Mouse (Mus musculus) layer of hippocampus, adult 2 months (tissue): ENCODE results near the gene Megf8. TPM values are rescaled to one million over a fixed set of nuclear protein-coding genes. Genes with fewer than 3 reads are reported as not detected.

ENCODE experiments used
- DNase-seq, 2 experiments: peaks; one replicate each; pipeline ENCODE4 v3.0.0; 2022; ENCODE audit warnings: low spot score in 2 of 2
- H3K27ac ChIP-seq: fragments of 200-600 bp; 2 replicates; pipeline ENCODE4 v1.8.1; 2022
- H3K4me3 ChIP-seq: fragments of 200-600 bp; 2 replicates; pipeline ENCODE4 v1.8.1; 2022; ENCODE audit warnings: mild to moderate bottlenecking
- CTCF ChIP-seq: fragments of 200-600 bp; conservative IDR thresholded peaks from 2 replicates; pipeline ENCODE4 v1.8.1; 2022; ENCODE audit warnings: antibody characterized with exemption, mild to moderate bottlenecking, moderate library complexity
- total RNA-seq, 2 experiments: library from RNA; stranded (reverse); gene quantifications; 2 replicates each; pipeline ENCODE4 v1.2.3; 2021

Gene Megf8
- total RNA-seq, 2 experiments from 2014 or later: 96.9 to 100 TPM

DNA sequence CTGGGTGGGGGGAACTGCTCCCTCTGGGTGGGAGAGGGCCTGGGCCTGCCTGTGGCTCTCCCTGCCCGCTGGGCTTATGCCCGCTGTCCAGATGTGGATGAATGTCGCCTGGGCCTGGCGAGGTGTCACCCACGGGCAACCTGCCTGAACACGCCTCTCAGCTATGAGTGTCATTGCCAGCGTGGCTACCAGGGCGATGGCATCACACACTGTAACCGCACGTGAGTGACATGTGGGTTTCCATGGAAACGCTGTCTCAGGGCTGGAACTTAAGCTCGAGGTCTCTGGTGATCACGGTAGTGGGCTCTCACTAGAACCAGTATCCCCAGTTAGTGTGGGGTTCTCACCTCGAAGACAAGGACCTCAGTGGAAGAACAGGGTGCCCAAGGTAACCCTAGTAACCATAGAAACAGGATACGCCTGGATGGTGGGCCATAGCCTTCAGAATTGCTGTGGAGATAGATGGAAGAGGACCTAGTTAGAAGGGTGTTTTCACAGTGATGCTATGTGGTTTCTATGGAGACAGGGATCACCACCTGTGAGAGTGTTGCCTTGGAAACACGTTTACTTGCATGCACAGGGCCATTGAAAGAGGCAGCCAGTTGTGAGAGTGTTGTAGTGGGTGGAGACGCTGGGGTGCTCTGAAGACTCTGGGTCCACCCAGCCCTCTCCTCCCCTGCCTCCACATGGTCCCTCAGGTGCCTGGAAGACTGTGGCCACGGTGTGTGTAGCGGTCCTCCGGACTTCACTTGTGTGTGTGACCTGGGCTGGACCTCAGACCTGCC is 24.2 kb downstream of the Megf8 start:
- no peak for TF ChIP-seq CTCF
- peak overlapping the region; percentile 48; the same call in 1 of the 2 replicates for H3K27ac ChIP-seq
- no peak overlapping the region for H3K4me3 ChIP-seq
- DNase-seq: peak in 1 of 2 experiments; percentile 64

DNA sequence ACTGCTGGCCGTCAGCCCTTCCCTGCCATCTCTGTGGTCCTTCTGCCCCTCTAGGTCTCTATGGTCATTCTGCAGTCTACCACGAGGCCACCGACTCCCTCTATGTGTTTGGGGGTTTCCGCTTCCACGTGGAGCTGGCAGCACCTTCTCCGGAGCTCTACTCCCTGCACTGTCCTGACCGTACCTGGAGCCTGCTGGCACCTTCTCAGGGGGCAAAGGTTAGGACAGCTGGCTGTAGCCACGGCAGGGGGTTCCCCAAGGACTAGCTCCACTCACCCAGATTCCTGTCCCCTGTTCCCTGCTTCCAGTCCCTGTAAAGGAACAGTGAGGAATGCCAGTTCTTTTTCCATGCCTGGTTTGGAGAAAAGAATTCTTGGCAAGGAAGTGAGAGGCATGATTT is 31.9 kb downstream of the Megf8 start:
- H3K4me3 ChIP-seq: no peak overlapping the region
- TF ChIP-seq CTCF: no peak
- no peak for DNase-seq
- H3K27ac ChIP-seq: no peak overlapping the region

DNA sequence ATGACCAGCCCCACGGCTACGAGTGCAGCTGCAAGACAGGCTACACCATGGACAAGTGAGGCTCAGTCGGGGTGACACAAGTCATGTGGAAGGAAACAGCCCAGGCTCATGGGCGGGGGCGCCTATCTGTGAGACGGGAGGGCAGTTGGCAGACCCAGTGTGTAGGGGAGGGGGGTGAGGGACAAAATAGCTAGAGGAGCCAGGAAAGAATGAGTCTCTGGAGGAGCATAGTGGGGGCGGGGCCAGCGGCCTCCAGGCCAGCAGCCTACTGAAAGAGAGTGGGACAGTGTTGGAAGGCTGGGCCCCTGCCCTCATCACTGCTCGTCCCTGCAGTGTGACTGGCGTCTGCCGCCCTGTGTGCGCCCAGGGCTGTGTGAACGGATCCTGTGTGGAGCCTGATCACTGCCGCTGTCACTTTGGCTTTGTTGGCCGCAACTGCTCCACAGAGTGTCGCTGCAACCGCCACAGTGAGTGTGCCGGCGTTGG is 41.8 kb downstream of the Megf8 start:
- TF ChIP-seq CTCF: peak; percentile 46
- no peak for DNase-seq
- Histone ChIP-seq H3K27ac (no peak overlapping the region), H3K4me3 (no peak overlapping the region)

DNA sequence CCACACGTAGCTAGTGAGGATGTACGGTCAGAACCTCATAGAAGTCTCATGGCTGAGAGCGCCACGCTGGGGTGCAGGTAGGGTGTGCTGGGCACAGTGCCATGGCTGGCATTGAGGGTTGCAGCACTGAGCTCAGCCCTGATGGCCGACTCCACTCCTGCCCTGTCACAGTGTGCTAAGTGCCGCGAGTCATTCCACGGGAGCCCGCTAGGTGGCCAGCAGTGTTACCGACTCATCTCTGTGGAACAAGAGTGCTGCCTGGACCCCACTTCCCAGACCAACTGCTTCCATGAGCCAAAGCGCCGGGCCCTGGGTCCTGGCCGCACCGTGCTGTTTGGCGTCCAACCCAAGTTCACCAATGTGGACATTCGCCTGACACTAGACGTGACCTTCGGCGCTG is 46.2 kb downstream of the Megf8 start:
- H3K4me3 ChIP-seq: no peak overlapping the region
- no peak for DNase-seq
- TF ChIP-seq CTCF: peak; percentile 68
- no peak overlapping the region for H3K27ac ChIP-seq

DNA sequence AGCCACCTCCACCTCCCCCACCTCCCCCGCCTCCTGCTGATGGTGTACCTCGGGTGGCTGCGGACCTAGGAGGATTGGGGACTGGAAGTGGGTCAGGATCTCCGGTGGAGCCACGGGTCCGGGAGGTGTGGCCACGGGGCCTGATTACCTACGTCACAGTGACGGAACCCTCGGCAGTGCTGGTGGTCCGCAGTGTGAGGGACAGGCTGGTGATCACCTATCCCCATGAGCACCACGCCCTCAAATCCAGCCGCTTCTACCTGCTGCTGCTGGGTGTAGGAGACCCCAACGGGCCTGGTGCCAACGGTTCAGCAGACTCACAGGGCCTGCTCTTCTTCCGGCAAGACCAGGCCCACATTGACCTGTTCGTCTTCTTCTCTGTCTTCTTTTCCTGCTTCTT is 46.7 kb downstream of the Megf8 start:
- no peak overlapping the region for H3K4me3 ChIP-seq
- TF ChIP-seq CTCF: no peak

DNA sequence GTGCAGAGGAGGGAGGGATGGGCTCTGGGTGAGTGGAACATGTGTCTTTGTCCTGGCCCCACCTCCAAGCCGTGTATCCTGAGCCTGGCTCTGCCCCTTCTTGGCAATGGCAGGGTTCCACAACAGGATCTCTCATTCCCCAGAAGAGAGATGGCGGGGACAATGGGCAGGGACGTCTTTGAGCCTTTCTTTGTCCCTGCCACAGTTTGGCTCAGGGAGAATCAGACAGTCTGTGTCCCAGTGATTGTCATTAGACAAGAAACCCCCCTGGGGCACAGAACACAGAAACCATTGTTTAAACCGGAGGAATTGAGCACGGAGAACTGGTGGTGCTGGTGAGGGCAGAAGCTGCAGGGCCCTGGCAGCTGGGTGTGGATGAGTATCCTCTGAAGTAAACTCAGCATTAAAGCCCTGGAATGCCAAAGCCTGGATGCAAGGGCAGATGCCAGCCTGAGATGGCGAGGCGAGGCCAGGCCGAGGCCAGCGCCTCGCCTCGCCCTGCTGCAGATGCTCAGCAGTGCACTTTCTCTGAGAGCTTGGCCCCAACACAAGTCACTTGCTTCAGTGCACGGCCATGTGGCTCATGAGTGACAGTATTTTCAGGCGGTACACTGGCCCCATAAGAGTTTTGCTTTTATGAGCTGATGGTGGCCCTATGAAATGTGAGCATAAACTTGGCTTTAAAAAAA is 49.1 kb downstream of the Megf8 start:
- Histone ChIP-seq H3K27ac (no peak overlapping the region), H3K4me3 (no peak overlapping the region)
- no peak for DNase-seq
- TF ChIP-seq CTCF: no peak

More for the DNA sequence above, 46.7 kb downstream of the Megf8 start:
- no peak overlapping the region for H3K27ac ChIP-seq
- no peak for DNase-seq

DNA sequence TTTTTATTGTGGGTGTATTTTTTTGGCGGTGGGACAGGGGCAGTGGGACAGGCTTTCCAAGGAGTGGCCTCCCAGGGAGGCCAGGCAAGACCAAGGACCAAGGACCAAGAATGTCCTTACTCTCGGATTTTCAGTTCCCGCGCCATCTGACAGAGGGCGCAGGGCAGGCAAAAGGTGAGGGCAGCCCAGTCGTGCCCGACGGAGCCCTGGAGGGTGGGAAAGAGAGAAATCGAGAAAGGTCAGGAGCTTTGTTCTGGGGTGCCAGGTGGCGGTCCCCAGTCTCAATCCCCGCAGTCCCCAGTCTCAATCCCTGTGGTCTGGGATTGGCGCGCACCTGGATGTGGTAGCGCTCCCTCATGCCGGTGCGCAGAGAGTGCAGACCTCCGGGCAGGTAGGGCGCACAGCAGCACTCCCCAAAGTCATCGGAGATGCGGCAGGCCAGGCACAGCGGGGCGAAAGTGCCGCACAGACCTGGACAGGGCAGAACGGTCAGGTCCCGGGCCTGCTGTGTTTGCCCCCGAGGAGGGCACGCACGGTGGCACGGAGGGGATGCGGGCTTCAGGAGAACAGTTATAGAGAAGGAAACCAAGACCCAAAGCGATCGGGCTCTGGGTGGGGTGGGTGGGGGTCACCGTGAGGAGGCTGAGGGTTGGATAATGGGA is 50.8 kb downstream of the Megf8 start:
- DNase-seq: no peak
- no peak overlapping the region for H3K27ac ChIP-seq
- TF ChIP-seq CTCF: peak; percentile 65
- no peak overlapping the region for H3K4me3 ChIP-seq

DNA sequence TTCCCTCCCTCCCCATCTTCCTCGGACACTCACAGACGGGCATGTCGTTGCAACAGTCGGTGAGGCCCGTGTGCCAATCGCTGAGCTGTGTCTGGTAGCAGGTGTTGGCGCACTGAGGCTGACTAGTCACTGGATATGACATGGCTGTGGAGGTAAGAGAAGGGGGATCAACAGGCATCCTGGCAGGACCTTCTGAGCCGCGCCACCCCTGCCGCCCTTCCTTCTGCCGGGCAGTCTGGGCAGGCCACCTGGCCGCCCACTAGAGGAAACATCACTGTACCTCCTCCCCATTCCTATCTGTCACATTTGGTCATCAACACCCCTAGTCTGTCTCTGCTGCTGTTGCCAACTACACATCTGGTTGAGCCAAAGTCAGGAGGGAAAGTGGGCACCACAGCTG is 51.4 kb downstream of the Megf8 start:
- TF ChIP-seq CTCF: no peak
- no peak overlapping the region for H3K4me3 ChIP-seq
- no peak overlapping the region for H3K27ac ChIP-seq
- DNase-seq: no peak

DNA sequence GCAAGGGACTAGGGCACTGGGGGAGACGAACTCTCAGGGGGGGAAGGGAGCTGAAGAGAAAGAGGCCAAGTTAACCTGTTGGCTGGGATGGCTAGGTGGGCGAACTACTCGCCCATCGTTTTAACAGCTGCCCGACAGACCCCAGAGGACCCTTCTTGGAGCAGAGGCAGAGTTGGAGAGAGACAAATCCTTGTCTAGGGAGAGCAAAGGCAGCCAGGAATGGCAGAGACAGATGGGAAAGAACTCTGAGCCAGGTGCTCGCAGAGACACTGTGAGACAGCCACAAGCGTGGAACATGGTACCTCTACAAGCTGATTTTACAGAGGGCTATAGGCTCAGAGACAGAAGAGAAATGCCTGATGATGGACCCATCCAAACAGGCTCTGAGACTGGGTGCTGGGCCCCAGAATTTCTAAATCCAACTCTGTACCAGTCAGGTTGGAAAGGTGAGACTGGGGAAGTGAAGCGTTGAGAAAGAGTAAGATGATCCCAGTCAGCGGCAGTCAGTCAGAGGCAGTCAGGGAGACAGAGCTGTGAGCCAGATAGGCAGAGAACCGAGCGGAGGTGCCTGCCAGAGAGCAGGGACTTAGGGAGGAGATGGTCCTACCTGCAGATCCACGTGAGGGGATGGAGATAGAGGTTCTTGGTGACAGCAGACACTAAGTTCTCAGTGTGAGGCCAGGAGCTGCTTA is 52.2 kb downstream of the Megf8 start, which contains the start of gene Cnfn:
Gene Cnfn (minus strand): TSS at position 667 of the 692 bp plus-strand sequence.
- no peak for DNase-seq
- TF ChIP-seq CTCF: no peak
- no peak within 1 kb of the TSS for H3K4me3 ChIP-seq
- no peak within 1 kb of the TSS for H3K27ac ChIP-seq

DNA sequence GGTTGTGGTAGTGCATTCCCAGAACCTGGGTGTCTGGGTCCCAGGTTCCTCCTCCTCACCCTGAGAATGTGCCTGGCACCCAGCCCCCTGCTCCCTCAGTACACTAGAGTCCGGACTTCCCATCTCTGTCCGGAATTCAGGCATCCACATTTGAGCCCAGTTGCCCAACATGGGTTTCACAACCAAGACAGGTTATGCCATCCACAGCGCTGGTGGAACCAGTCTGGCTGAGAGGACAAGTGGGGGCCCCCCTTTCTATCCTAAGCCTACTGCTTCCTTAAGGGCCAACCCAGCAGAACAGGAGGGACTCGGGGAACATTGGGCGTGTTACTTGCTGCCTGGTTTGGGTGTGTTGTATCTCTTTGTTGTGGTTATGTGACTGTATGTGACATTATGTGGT is 55.5 kb downstream of the Megf8 start:
- TF ChIP-seq CTCF: no peak
- Histone ChIP-seq H3K27ac (no peak overlapping the region), H3K4me3 (no peak overlapping the region)
- no peak for DNase-seq

DNA sequence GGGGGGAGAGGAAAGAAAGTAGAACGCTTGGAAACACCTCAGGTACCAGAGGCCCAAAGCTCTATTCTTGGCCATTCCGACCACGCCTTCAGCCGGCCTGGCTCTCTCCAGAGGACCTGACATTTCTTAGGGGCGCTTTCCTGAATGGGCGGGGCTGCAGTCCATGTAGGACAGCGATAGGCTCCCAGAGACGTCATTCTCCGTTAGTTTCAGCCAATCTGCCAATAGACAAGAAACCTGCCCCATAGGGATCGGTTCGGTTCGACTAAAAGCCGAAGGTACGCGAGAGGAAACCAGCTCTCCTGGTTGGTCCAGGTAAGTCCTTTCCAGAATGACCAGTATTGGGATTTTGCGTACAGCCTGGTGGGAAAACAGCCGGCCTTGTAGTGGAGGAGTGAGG is 59.6 kb downstream of the Megf8 start:
- peak; percentile 83 to 92 for DNase-seq
- peak overlapping the region; percentile 76 for H3K27ac ChIP-seq
- TF ChIP-seq CTCF: no peak; the same call in 1 of the 2 replicates
- H3K4me3 ChIP-seq: peak overlapping the region; percentile 67

DNA sequence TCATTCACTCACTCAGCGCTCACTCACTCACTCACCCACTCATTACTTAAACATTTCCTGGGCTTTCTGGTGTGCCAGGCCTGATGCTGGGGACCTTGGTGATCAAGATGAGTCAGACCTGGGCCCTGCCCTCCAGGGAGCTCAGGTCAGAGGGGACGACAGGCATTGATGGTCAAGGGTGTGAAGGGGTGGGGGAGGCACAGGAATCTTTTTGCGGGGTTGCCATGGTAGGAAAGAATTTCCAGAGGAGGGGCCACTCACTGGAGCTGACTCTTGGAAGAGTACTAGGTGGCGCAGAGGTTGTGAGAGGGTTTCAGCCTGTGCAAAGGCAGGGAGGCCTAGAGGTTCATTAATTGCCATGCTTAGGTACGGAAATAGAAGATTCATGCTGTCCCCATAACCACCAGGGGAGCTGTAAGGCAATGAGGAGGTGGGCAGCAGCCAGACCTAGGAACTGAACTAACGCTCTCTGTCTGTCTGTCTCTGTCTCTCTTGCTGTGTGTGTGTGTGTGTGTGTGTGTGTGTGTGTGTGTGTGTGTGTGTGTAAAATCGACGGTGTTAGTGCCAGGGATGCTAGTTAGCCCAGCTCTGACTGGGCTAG is 60.2 kb downstream of the Megf8 start:
- no peak for DNase-seq
- H3K27ac ChIP-seq: peak overlapping the region; percentile 76
- TF ChIP-seq CTCF: peak; percentile 62
- H3K4me3 ChIP-seq: peak overlapping the region; percentile 67
